Mouse (Mus musculus) heart, postnatal 0 days (tissue): Measurements from ENCODE around the gene 4933430I17Rik. TPM values are rescaled to one million over a fixed set of nuclear protein-coding genes. Genes with fewer than 3 reads are reported as not detected.
A peak's percentile ranks its signal among the peaks of the same experiment; 100 is the strongest.

Source experiments
- ATAC-seq: fragments of 200-750 bp; cut with Nextera tagmentation; 2 replicates; pipeline ENCODE4 v1.8.0; 2017; ENCODE audit warnings: low read depth, moderate number of reproducible peaks, moderate library complexity; ENCODE audit not compliant: insufficient read depth
- DNase-seq: peaks from one replicate; pipeline ENCODE4 v3.0.0-alpha.2; 2016; ENCODE audit warnings: low spot score
- H3K27ac ChIP-seq: fragments of 300-500 bp; sonication (generic); 2 replicates; pipeline ENCODE4 v1.5.1; 2014; ENCODE audit warnings: low read depth, mild to moderate bottlenecking
- H3K27me3 ChIP-seq: fragments of 300-500 bp; sonication (generic); 2 replicates; pipeline ENCODE4 v1.6.1; 2014; ENCODE audit warnings: low read length, mixed read lengths; ENCODE audit not compliant: control insufficient read depth, insufficient read depth
- H3K36me3 ChIP-seq: fragments of 300-500 bp; sonication (generic); replicated peaks from 2 replicates; pipeline ENCODE4 v1.6.1; 2014; ENCODE audit warnings: low read length, mixed read lengths; ENCODE audit not compliant: control insufficient read depth, insufficient read depth
- H3K4me1 ChIP-seq: fragments of 300-500 bp; sonication (generic); 2 replicates; pipeline ENCODE4 v1.6.1; 2014; ENCODE audit warnings: antibody characterized with exemption; ENCODE audit not compliant: control insufficient read depth, insufficient read depth
- H3K4me2 ChIP-seq: fragments of 300-500 bp; sonication (generic); 2 replicates; pipeline ENCODE4 v1.6.1; 2014; ENCODE audit warnings: low read depth, mild to moderate bottlenecking, low read length, moderate library complexity
- H3K4me3 ChIP-seq: fragments of 300-500 bp; sonication (generic); 2 replicates; pipeline ENCODE4 v1.5.1; 2014; ENCODE audit warnings: low read depth, low read length
- H3K9ac ChIP-seq: fragments of 300-500 bp; sonication (generic); replicated peaks from 2 replicates; pipeline ENCODE4 v1.6.1; 2014; ENCODE audit warnings: low read depth, low read length, mixed read lengths
- H3K9me3 ChIP-seq: fragments of 300-500 bp; sonication (generic); replicated peaks from 2 replicates; pipeline ENCODE4 v1.6.1; 2016; ENCODE audit warnings: low read length; ENCODE audit not compliant: control insufficient read depth
- CTCF ChIP-seq: IDR thresholded peaks from 2 replicates; pipeline ENCODE4 v1.5.1; 2016; ENCODE audit warnings: antibody characterized with exemption, control low read depth, low read depth
- EP300 ChIP-seq: IDR thresholded peaks from 2 replicates; pipeline ENCODE4 v1.6.1; 2016; ENCODE audit warnings: antibody characterized with exemption, low read depth
- WGBS: fragments of 180-500 bp; shearing (Covaris S2); extraction: QIAGEN DNeasy Blood & Tissue Kit; methylation state at CpG from one replicate; pipeline ENCODE4 v1.1.7; 2014; 5-methylcytosine and 5-hydroxymethylcytosine counted together
- polyA plus RNA-seq: library from polyadenylated mRNA; unstranded; fragments of >200 nt; fragmentation: Nextera tagmentation; extraction: Ambion mirVana; gene quantifications from 2 replicates; pipeline ENCODE4 v1.2.1, GENCODE M21; 2015
- total RNA-seq: library from RNA; depleted of rRNA; stranded (reverse); fragments of >200 nt; gene quantifications from 2 replicates; pipeline ENCODE4 v1.2.3, GENCODE M21; 2014; ENCODE audit warnings: low replicate concordance

Gene 4933430I17Rik
- total and polyA plus RNA-seq, 2 experiments from 2014 or later: 0.16 TPM; not detected in 1

DNA sequence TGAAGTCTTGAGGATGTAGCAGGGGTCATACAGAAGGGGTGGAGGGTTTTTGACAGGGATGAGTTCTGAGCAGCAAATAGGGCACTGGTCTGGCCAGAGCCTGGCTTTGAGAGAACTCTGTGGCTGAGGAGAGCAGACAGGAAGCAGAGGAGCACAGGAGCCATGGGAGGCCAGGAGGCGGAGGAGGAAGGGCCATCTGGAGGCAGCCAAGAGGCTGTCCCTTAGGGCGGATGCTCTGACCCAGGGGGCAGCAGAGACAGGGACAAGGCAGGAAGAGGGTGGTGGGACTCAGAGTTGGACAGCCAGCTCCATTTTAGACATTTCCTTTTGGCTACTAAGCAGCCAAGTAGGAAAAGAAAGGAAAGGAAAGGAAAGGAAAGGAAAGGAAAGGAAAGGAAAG lies 9.1 kb upstream of the 4933430I17Rik start:
- WGBS: 30% methylated on average over 2 of the region's 2 CpGs
- no peaks in the 10 kb centered on the region for H3K27me3 ChIP-seq
- H3K9me3 ChIP-seq: no peaks in the 10 kb centered on the region
- H3K9ac ChIP-seq: no peak overlapping the region; the same call in 1 of the 2 replicates
- peaks cover 30% of the 10 kb centered on the region for H3K36me3 ChIP-seq
- DNase-seq (peak; percentile 35), ATAC-seq (peak; percentile 40; the same call in 1 of the 2 replicates)
- H3K4me3 ChIP-seq: no peak overlapping the region
- peak overlapping the region; percentile 77 for H3K27ac ChIP-seq
- peaks cover 23% of the 10 kb centered on the region for H3K4me1 ChIP-seq
- peak overlapping the region; percentile 22 for H3K4me2 ChIP-seq
- TF ChIP-seq CTCF (peak; percentile 19; the same call in 1 of the 2 replicates), EP300 (no peak)

- ATAC-seq: no peak
- H3K36me3 ChIP-seq: peaks cover 25% of the 10 kb centered on the region
- no peaks in the 10 kb centered on the region for H3K27me3 ChIP-seq
- H3K27ac ChIP-seq: peak overlapping the region; percentile 77
- no peaks in the 10 kb centered on the region for H3K9me3 ChIP-seq
- peaks cover 23% of the 10 kb centered on the region for H3K4me1 ChIP-seq
- no peak overlapping the region for H3K9ac ChIP-seq
- no peak for DNase-seq
- TF ChIP-seq EP300 (no peak), CTCF (no peak)
- H3K4me3 ChIP-seq: no peak overlapping the region
- H3K4me2 ChIP-seq: no peak overlapping the region
- WGBS: 58% methylated on average over 1 of the region's 1 CpGs
Measured at GRCm38 (mm10) chr4:62516579-62516978, 8.6 kb upstream of the 4933430I17Rik start.

DNA sequence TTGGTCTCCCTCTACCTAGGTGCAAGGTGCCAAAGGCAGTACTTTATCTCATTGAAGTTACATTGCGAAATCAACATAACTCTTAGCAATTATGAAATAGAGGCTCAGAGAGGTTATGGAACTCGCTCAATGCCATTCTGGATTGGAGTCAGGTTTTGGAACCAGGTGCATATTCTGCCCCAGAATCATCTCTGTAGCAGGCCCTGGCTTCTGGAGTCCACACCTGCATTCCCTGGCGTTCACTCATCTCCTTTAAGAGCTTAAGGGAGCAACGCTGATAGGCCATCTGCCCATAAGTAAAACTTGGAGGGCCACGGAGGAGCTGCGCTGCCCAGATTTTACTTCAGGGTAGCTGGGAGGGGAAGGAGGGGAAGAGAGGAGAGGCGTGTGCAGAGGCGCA lies 8.1 kb upstream of the 4933430I17Rik start:
- DNase-seq (no peak), ATAC-seq (no peak)
- 85% methylated on average over 8 of the region's 8 CpGs for WGBS
- no peaks in the 10 kb centered on the region for H3K9me3 ChIP-seq
- H3K9ac ChIP-seq: no peak overlapping the region
- TF ChIP-seq CTCF (no peak), EP300 (no peak)
- peaks cover 20% of the 10 kb centered on the region for H3K36me3 ChIP-seq
- H3K4me3 ChIP-seq: no peak overlapping the region
- H3K27me3 ChIP-seq: no peaks in the 10 kb centered on the region
- no peak overlapping the region for H3K4me2 ChIP-seq
- H3K27ac ChIP-seq: no peak overlapping the region
- H3K4me1 ChIP-seq: peaks cover 23% of the 10 kb centered on the region

DNA sequence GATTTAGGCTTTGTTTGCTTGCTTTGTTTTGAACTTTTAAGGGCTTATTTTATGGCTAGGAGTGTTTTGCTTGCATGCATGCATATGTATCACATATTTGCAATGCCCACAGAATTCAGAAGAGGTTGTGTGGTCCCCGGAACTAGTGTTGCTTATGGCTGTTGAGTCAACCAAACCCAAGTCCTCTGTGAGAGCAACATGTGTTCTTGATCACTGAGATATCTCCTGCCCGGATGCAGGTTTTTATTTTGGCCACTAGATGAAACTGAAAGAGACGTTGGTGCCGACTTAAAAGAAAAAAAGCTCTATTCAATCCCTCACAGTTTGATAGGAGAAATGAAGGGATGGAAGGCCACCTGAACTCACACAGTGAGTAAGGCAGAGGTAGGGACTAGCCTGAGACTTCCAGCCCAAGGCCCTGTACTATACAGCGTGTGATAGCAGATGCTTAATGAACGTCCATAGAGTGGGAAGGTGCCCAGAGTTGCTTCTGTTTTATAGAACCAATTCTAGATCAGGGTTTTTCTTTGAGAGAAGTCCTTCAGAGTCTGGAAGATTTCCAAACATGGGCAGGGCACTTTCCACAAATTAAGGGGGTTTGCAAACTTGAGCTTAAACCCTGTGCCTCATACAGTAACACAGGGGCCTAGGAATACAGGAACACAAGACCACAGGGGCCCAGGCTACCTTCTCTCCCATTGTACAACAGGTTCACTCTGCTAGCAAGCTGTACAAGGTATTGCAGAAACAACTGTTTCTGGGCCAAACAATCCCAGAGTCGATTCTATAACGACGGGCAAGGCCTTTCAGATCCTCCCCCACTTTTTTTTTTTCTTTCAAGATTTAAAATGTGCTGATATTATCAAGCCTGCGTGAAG lies 7.4 kb upstream of the 4933430I17Rik start:
- Histone ChIP-seq H3K4me1 (peaks cover 23% of the 10 kb centered on the region), H3K9ac (no peak overlapping the region), H3K4me3 (0 out of 2 replicates have a peak overlapping the region, but pooled peaks have one; percentile 73), H3K4me2 (peak overlapping the region; percentile 71; the same call in 1 of the 2 replicates), H3K27me3 (no peaks in the 10 kb centered on the region), H3K9me3 (no peaks in the 10 kb centered on the region), H3K27ac (no peak overlapping the region; the same call in 1 of the 2 replicates), H3K36me3 (peaks cover 17% of the 10 kb centered on the region)
- ATAC-seq (no peak), DNase-seq (no peak)
- TF ChIP-seq EP300: no peak
- no peak for TF ChIP-seq CTCF
- WGBS: 72% methylated on average over 10 of the region's 10 CpGs

GRCm38 (mm10) chr4:62518416-62519121 lies 6.6 kb upstream of the 4933430I17Rik start:
- H3K27me3 ChIP-seq: no peaks in the 10 kb centered on the region
- H3K4me2 ChIP-seq: peak overlapping the region; percentile 71
- no peak for TF ChIP-seq CTCF
- 38% methylated on average over 13 of the region's 13 CpGs for WGBS
- no peak for ATAC-seq
- H3K4me1 ChIP-seq: peaks cover 23% of the 10 kb centered on the region
- peak overlapping the region; percentile 46; the same call in 1 of the 2 replicates for H3K27ac ChIP-seq
- peak overlapping the region; percentile 35; the same call in 1 of the 2 replicates for H3K9ac ChIP-seq
- peaks cover 10% of the 10 kb centered on the region for H3K36me3 ChIP-seq
- H3K4me3 ChIP-seq: peak overlapping the region; percentile 73
- DNase-seq: no peak
- H3K9me3 ChIP-seq: no peaks in the 10 kb centered on the region
